Mouse (Mus musculus): ENCODE results near the gene Themis2. TPM values are rescaled to one million over a fixed set of nuclear protein-coding genes. Genes with fewer than 3 reads are reported as not detected.
"Not testable (repeated sequence)": the region's sequence is repeated elsewhere in the genome, so short reads cannot be mapped to it uniquely, and the experiment has no call there.

Themis2 gene
- total and polyA plus RNA-seq, 2 experiments from 2014 or later = 0.35 to 0.78 TPM

DNA sequence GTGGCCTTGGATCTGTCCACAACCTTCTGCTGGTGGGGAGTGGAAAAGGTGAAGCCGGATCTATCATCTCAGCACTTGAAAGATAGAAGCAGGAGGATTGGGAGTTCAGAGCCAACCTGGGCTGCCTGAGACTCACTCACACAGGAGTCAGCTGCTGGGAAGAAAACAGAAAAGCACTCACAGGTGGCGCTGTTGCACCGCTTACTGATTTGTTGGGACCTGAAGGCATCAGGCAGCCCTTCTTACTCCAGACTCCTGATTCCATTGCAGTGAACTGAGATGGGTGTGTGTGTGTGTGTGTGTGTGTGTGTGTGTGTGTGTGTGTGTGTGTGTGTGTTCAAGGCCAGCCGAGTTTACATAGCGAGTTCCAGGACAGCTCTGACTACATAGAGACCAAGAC, 19.4 kb downstream of the Themis2 start:
- Histone ChIP-seq H3K27ac (no peak overlapping the region), H3K4me2 (ENCODE audit: low read depth, low read length) (no peak overlapping the region), H3K36me3 (ENCODE audit: insufficient read depth, low read length) (peaks cover 44% of the 10 kb centered on the region), H3K27me3 (ENCODE audit: insufficient read depth, low read length) (no peaks in the 10 kb centered on the region), H3K4me1 (ENCODE audit: insufficient read depth, low read length) (no peaks in the 10 kb centered on the region), H3K9ac (replicated peaks; ENCODE audit: low read length) (no peak overlapping the region), H3K9me3 (ENCODE audit: low read length) (no peaks in the 10 kb centered on the region), H3K4me3 (ENCODE audit: low read length) (no peak overlapping the region)
- ATAC-seq (no peak), DNase-seq (ENCODE audit: low spot score) (peak; percentile 74)
- 89% methylated on average over 5 of the region's 5 CpGs for WGBS
- peak; percentile 78 for TF ChIP-seq CTCF (IDR thresholded peaks at IDR 0.05; ENCODE audit: low read depth)

DNA sequence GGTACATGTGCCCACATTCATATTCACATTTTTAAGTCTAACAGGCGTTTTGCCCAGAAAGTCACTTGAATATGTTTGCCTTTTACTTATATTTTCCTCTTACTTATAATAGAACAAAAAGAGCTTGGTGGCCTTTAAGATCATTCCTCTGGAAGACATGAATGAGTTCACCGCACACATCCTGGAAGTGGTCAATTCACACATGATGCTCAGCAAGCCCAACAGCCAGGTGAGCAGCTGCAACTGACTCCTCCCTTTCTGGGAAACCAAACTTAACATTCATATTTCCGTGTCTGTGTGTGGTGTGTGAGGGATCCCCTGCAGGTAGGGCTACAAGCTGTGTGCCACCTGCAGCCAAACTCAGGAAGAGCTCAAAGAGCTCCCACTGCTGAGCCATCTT, 21.3 kb downstream of the Themis2 start:
- DNase-seq (ENCODE audit: low spot score) (no peak), ATAC-seq (no peak)
- no peaks in the 10 kb centered on the region for H3K27me3 ChIP-seq (ENCODE audit: insufficient read depth, low read length)
- no peak overlapping the region for H3K27ac ChIP-seq
- H3K9ac ChIP-seq (replicated peaks; ENCODE audit: low read length) = no peak overlapping the region
- no peak for TF ChIP-seq CTCF (IDR thresholded peaks at IDR 0.05; ENCODE audit: low read depth)
- no peaks in the 10 kb centered on the region for H3K9me3 ChIP-seq (ENCODE audit: low read length)
- WGBS = 88% methylated on average over 3 of the region's 3 CpGs
- H3K36me3 ChIP-seq (ENCODE audit: insufficient read depth, low read length) = peaks cover 44% of the 10 kb centered on the region
- no peak overlapping the region for H3K4me2 ChIP-seq (ENCODE audit: low read depth, low read length)
- no peaks in the 10 kb centered on the region for H3K4me1 ChIP-seq (ENCODE audit: insufficient read depth, low read length)
- no peak overlapping the region for H3K4me3 ChIP-seq (ENCODE audit: low read length)

DNA sequence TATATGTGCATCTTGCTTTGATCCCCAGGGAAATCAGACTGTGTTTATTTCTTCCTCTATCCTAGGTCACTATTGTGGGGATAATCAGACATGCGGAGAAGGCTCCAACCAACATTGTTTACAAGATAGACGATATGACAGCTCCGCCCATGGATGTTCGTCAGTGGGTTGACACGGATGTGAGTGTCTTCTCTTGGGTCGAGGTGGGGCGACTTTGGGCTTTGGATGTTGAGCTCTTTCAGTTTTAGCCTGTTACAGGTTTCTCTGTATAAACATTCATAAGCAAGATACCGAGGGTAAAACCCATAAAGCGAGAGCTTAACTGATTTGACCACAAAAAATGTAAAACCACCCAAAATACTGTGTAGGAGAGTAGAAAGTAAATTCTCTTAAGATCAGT, 24.4 kb downstream of the Themis2 start:
- no peak for ATAC-seq
- 93% methylated on average over 9 of the region's 9 CpGs for WGBS
- no peak for DNase-seq (ENCODE audit: low spot score)

DNA sequence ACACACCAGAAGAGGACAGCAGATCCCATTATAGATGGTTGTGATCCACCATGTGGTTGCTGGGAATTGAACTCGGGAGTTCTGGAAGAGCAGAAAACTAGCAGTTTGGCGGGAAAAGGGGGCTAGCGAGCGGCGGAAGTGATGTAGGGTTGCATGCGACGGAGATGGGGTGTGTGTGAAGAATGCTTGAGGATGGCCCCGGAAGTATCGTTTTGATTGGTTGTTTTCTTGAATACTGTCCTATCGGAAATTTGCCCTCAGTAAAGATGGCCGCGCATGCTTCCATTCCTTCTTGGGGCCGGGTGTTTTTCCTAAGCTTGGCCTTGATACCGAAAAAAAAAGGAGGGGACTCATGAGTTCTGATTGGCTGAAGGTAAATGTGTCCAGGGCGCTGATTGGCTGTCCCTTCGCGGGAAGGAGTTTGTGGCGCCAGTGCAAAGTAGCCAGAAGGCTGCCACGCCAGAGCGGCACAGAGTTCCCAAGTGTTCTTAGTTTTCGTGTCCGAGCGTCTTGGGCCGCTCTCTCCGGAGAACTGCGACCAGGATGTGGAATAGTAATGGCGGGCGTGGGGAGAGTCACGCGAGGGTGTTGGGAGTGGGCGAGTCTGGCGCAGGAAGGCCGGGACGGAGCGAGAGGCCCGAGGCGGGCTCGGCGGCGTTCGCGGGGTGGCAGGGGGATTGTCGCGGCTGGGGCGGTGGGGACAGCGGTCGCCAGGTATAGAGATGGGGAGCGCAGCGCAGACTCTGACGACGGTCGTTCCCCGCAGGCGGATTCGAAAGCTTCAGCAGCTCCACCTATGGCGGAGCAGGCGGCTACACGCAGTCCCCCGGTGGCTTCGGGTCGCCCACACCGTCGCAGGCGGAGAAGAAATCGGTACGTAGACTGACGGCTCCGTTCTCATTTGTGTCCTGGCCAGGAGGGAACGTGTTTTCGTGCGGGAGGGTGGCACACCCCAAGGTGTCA, 28.0 kb downstream of the Themis2 start, which contains the start of gene Rpa2:
Rpa2 (plus strand) TSS at position 419 of the 963 bp plus-strand sequence.
- Histone ChIP-seq H3K27me3 (ENCODE audit: insufficient read depth, low read length) (no peaks in the 10 kb centered on the region), H3K4me1 (ENCODE audit: insufficient read depth, low read length) (0 out of 2 replicates have a peak, but pooled peaks cover 6% of the 10 kb centered on the region), H3K4me3 (ENCODE audit: low read length) (peak within 1 kb of the TSS; percentile 72), H3K27ac (peak within 1 kb of the TSS; percentile 42), H3K4me2 (ENCODE audit: low read depth, low read length) (peak within 1 kb of the TSS; percentile 87), H3K9ac (replicated peaks; ENCODE audit: low read length) (peak within 1 kb of the TSS; percentile 56), H3K36me3 (ENCODE audit: insufficient read depth, low read length) (peaks cover 5% of the 10 kb centered on the region), H3K9me3 (ENCODE audit: low read length) (no peaks in the 10 kb centered on the region)
- DNase-seq (ENCODE audit: low spot score) (peak; percentile 100), ATAC-seq (peak; percentile 98)
- TF ChIP-seq CTCF (IDR thresholded peaks at IDR 0.05; ENCODE audit: low read depth) = peak; percentile 26
- under 1% methylated on average over 71 of the region's 71 CpGs for WGBS

More for the DNA sequence above, 24.4 kb downstream of the Themis2 start:
- Histone ChIP-seq H3K27ac (no peak overlapping the region), H3K4me1 (ENCODE audit: insufficient read depth, low read length) (0 out of 2 replicates have a peak, but pooled peaks cover 6% of the 10 kb centered on the region), H3K4me2 (ENCODE audit: low read depth, low read length) (no peak overlapping the region), H3K9me3 (ENCODE audit: low read length) (no peaks in the 10 kb centered on the region), H3K4me3 (ENCODE audit: low read length) (no peak overlapping the region), H3K27me3 (ENCODE audit: insufficient read depth, low read length) (no peaks in the 10 kb centered on the region), H3K9ac (replicated peaks; ENCODE audit: low read length) (no peak overlapping the region), H3K36me3 (ENCODE audit: insufficient read depth, low read length) (peaks cover 34% of the 10 kb centered on the region)
- no peak for TF ChIP-seq CTCF (IDR thresholded peaks at IDR 0.05; ENCODE audit: low read depth)

DNA sequence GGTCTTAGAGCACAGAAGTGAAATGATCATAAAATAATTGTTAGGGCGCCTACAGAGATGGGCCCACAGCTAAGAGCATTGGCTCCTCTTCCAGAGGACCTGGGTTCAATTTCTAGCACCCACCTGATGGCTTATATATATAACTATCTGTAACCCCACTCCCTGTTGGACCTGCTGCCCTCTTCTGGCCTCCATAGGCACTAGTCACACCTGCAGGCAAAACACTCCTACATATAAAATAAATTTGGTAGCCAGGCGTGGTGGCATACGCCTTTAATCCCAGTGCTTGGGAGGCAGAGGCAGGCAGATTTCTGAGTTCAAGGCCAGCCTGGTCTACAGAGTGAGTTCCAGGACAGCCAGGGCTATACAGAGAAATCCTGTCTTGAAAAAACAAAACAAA, 33.1 kb downstream of the Themis2 start:
- H3K27me3 ChIP-seq (ENCODE audit: insufficient read depth, low read length); ATAC-seq; H3K9ac ChIP-seq (replicated peaks; ENCODE audit: low read length); H3K4me1 ChIP-seq (ENCODE audit: insufficient read depth, low read length); H3K4me3 ChIP-seq (ENCODE audit: low read length); H3K9me3 ChIP-seq (ENCODE audit: low read length); H3K4me2 ChIP-seq (ENCODE audit: low read depth, low read length); H3K36me3 ChIP-seq (ENCODE audit: insufficient read depth, low read length); DNase-seq (ENCODE audit: low spot score); H3K27ac ChIP-seq: not testable (repeated sequence)
- WGBS = 80% methylated on average over 3 of the region's 3 CpGs

DNA sequence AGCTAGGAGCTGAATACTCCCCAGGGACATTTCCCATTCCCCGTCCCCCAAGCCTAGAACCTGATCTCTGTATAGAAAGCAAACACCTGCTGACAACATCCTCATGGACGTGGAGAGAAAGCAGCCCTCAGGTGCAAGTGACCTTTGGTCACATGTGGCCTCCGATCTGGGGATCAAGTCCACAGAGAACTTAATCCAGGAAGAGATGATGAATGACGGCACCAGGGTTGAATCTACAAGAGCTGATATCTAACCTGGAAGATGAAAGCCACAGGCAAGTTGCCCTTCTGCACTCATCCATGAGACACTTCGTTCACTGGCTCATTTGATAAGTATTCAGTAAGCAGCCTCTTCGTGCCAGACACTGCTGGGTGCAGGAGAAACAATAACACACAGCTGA, 33.6 kb downstream of the Themis2 start:
- DNase-seq (ENCODE audit: low spot score) (no peak), ATAC-seq (no peak)
- Histone ChIP-seq H3K27me3 (ENCODE audit: insufficient read depth, low read length) (0 out of 2 replicates have a peak, but pooled peaks cover 2% of the 10 kb centered on the region), H3K36me3 (ENCODE audit: insufficient read depth, low read length) (no peaks in the 10 kb centered on the region), H3K9ac (replicated peaks; ENCODE audit: low read length) (no peak overlapping the region), H3K27ac (no peak overlapping the region), H3K4me2 (ENCODE audit: low read depth, low read length) (no peak overlapping the region), H3K4me1 (ENCODE audit: insufficient read depth, low read length) (no peaks in the 10 kb centered on the region), H3K9me3 (ENCODE audit: low read length) (no peaks in the 10 kb centered on the region), H3K4me3 (ENCODE audit: low read length) (no peak overlapping the region)
- 69% methylated on average over 6 of the region's 6 CpGs for WGBS
- no peak for TF ChIP-seq CTCF (IDR thresholded peaks at IDR 0.05; ENCODE audit: low read depth)

DNA sequence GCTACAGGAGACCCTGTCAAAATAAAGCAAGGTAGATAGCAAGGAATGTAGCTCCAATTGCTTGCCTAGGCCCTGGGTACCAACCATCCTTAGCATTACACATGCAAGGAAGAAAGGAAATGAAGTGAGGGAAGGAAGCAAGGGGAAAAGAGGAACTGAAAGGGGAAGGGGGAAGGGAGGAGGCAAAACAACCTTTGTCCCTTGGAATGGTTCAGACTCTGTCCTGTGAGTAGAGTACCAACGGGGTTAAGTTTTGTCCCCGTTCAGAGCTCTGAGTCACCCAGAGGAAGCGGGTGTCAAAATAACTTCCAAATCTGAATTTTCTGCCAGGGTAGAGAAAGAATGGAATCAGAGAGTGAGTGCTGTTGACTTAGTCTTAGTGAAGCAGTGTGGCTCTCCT, 35.9 kb downstream of the Themis2 start:
- DNase-seq (ENCODE audit: low spot score) = no peak
- Histone ChIP-seq H3K4me3 (ENCODE audit: low read length) (no peak overlapping the region), H3K27me3 (ENCODE audit: insufficient read depth, low read length) (0 out of 2 replicates have a peak, but pooled peaks cover 7% of the 10 kb centered on the region), H3K4me1 (ENCODE audit: insufficient read depth, low read length) (peaks cover 7% of the 10 kb centered on the region; the same call in 1 of the 2 replicates), H3K4me2 (ENCODE audit: low read depth, low read length) (no peak overlapping the region), H3K36me3 (ENCODE audit: insufficient read depth, low read length) (no peaks in the 10 kb centered on the region), H3K27ac (no peak overlapping the region), H3K9me3 (ENCODE audit: low read length) (no peaks in the 10 kb centered on the region), H3K9ac (replicated peaks; ENCODE audit: low read length) (no peak overlapping the region)
- no peak for ATAC-seq
- WGBS = 72% methylated on average over 3 of the region's 3 CpGs
- no peak for TF ChIP-seq CTCF (IDR thresholded peaks at IDR 0.05; ENCODE audit: low read depth)
